Mouse (Mus musculus): ENCODE results near the gene Oaz1. TPM values are rescaled to one million over a fixed set of nuclear protein-coding genes. Genes with fewer than 3 reads are reported as not detected.

Oaz1 gene
- polyA plus RNA-seq (2017; shearing (Covaris generic)) = 1,936 TPM

GRCm38 (mm10) chr10:80826151-80827062 lies at the start of gene Oaz1:
Gene Oaz1, plus strand, starts transcription at chr10:80826656.

GRCm38 (mm10) chr10:80798150-80799006 lies 28.1 kb upstream of the Oaz1 start, which contains the start of the genes Sf3a2 and Plekhj1:
Gene Sf3a2, plus strand, starts transcription at chr10:80798198.
Gene Plekhj1, minus strand, starts transcription at chr10:80798626.

GRCm38 (mm10) chr10:80804916-80805315 lies 21.5 kb upstream of the Oaz1 start, which contains the start of gene Amh:
Gene Amh, plus strand, starts transcription at chr10:80805243.

GRCm38 (mm10) chr10:80813366-80813765 lies 13.1 kb upstream of the Oaz1 start, which contains the start of gene Jsrp1:
Gene Jsrp1, minus strand, starts transcription at chr10:80813498.

GRCm38 (mm10) chr10:80843931-80844547 lies 17.6 kb downstream of the Oaz1 start, which contains the start of gene Lingo3:
Gene Lingo3, minus strand, starts transcription at chr10:80844039.

GRCm38 (mm10) chr10:80854913-80855748 lies 28.7 kb downstream of the Oaz1 start, which contains the start of the genes Lsm7 and Sppl2b:
Gene Lsm7, minus strand, starts transcription at chr10:80855209.
Gene Sppl2b, plus strand, starts transcription at chr10:80855275.

GRCm38 (mm10) chr10:80871581-80871980 lies 45.1 kb downstream of the Oaz1 start, which contains the start of gene Tmprss9:
Gene Tmprss9, plus strand, starts transcription at chr10:80871848.

Other genes with a start within 250 kb of the Oaz1 start
- gene Klf16, start 249.3 kb upstream of the Oaz1 start, polyA plus RNA-seq (2017; shearing (Covaris generic)) = 13.2 TPM
- gene Abhd17a, start 236.3 kb upstream of the Oaz1 start, polyA plus RNA-seq (2017; shearing (Covaris generic)) = 152 TPM
- gene Scamp4, start 223.8 kb upstream of the Oaz1 start, polyA plus RNA-seq (2017; shearing (Covaris generic)) = 115 TPM
- gene Adat3, start 223.8 kb upstream of the Oaz1 start, polyA plus RNA-seq (2017; shearing (Covaris generic)) = 5.7 TPM
- 9.3 TPM for gene Gm49322, start 220.6 kb upstream of the Oaz1 start, polyA plus RNA-seq (2017; shearing (Covaris generic))
- gene Csnk1g2, start 203.8 kb upstream of the Oaz1 start, polyA plus RNA-seq (2017; shearing (Covaris generic)) = 306 TPM
- 43.9 TPM for gene Btbd2, start 169.6 kb upstream of the Oaz1 start, polyA plus RNA-seq (2017; shearing (Covaris generic))
- 212 TPM for gene Mknk2, start 148.5 kb upstream of the Oaz1 start, polyA plus RNA-seq (2017; shearing (Covaris generic))
- 325 TPM for gene Mob3a, start 124.7 kb upstream of the Oaz1 start, polyA plus RNA-seq (2017; shearing (Covaris generic))
- gene Izumo4, start 124.5 kb upstream of the Oaz1 start, polyA plus RNA-seq (2017; shearing (Covaris generic)) = 156 TPM
- gene Ap3d1, start 84.4 kb upstream of the Oaz1 start, polyA plus RNA-seq (2017; shearing (Covaris generic)) = 71.7 TPM
- gene Dot1l, start 71.5 kb upstream of the Oaz1 start, polyA plus RNA-seq (2017; shearing (Covaris generic)) = 17.6 TPM
- 74.2 TPM for gene Sf3a2, start 28.5 kb upstream of the Oaz1 start, polyA plus RNA-seq (2017; shearing (Covaris generic))
- gene Plekhj1, start 28.0 kb upstream of the Oaz1 start, polyA plus RNA-seq (2017; shearing (Covaris generic)) = 275 TPM
- gene Amh, start 21.4 kb upstream of the Oaz1 start, polyA plus RNA-seq (2017; shearing (Covaris generic)) = not detected
- gene Jsrp1, start 13.2 kb upstream of the Oaz1 start, polyA plus RNA-seq (2017; shearing (Covaris generic)) = not detected
- gene Lingo3, start 17.4 kb downstream of the Oaz1 start, polyA plus RNA-seq (2017; shearing (Covaris generic)) = not detected
- 181 TPM for gene Lsm7, start 28.6 kb downstream of the Oaz1 start, polyA plus RNA-seq (2017; shearing (Covaris generic))
- gene Sppl2b, start 28.6 kb downstream of the Oaz1 start, polyA plus RNA-seq (2017; shearing (Covaris generic)) = 28.4 TPM
- gene Tmprss9, start 45.2 kb downstream of the Oaz1 start, polyA plus RNA-seq (2017; shearing (Covaris generic)) = 0.08 TPM
- gene Timm13, start 74.3 kb downstream of the Oaz1 start, polyA plus RNA-seq (2017; shearing (Covaris generic)) = 222 TPM
- 18.1 TPM for gene Lmnb2, start 91.6 kb downstream of the Oaz1 start, polyA plus RNA-seq (2017; shearing (Covaris generic))
- 47.2 TPM for gene Gadd45b, start 103.4 kb downstream of the Oaz1 start, polyA plus RNA-seq (2017; shearing (Covaris generic))
- 0.23 TPM for gene Gng7, start 188.3 kb downstream of the Oaz1 start, polyA plus RNA-seq (2017; shearing (Covaris generic))
- 0.13 TPM for gene Diras1, start 199.0 kb downstream of the Oaz1 start, polyA plus RNA-seq (2017; shearing (Covaris generic))
- gene Slc39a3, start 210.8 kb downstream of the Oaz1 start, polyA plus RNA-seq (2017; shearing (Covaris generic)) = 22.2 TPM
- gene Sgta, start 233.5 kb downstream of the Oaz1 start, polyA plus RNA-seq (2017; shearing (Covaris generic)) = 105 TPM
- 10.9 TPM for gene Thop1, start 243.4 kb downstream of the Oaz1 start, polyA plus RNA-seq (2017; shearing (Covaris generic))

Data from CD4-positive, CD25-positive, alpha-beta regulatory T cell (primary cell).